Mouse (Mus musculus) embryonic facial prominence, embryonic 15.5 days (tissue): ENCODE data around the gene Bcl7b. TPM values are rescaled to one million over a fixed set of nuclear protein-coding genes. Genes with fewer than 3 reads are reported as not detected.

Source experiments
- ATAC-seq: fragments of 200-750 bp; cut with Nextera tagmentation; 2 replicates; pipeline ENCODE4 v1.8.0; 2017; ENCODE audit warnings: low read depth, moderate TSS enrichment; ENCODE audit not compliant: insufficient number of reproducible peaks, low FRiP score, low TSS enrichment
- H3K27ac ChIP-seq: fragments of 300-500 bp; sonication (generic); replicated peaks from 2 replicates; pipeline ENCODE4 v1.5.1; 2015; ENCODE audit warnings: mild to moderate bottlenecking, inconsistent platforms
- H3K27me3 ChIP-seq: fragments of 300-500 bp; sonication (generic); 2 replicates; pipeline ENCODE4 v1.6.1; 2015; ENCODE audit warnings: inconsistent platforms
- H3K36me3 ChIP-seq: fragments of 300-500 bp; sonication (generic); 2 replicates; pipeline ENCODE4 v1.6.1; 2015; ENCODE audit warnings: mild to moderate bottlenecking, inconsistent platforms
- H3K4me1 ChIP-seq: fragments of 300-500 bp; sonication (generic); 2 replicates; pipeline ENCODE4 v1.6.1; 2015; ENCODE audit warnings: inconsistent platforms
- H3K4me2 ChIP-seq: fragments of 300-500 bp; sonication (generic); replicated peaks from 2 replicates; pipeline ENCODE4 v1.6.1; 2015; ENCODE audit warnings: mild to moderate bottlenecking, inconsistent platforms
- H3K4me3 ChIP-seq: fragments of 300-500 bp; sonication (generic); replicated peaks from 2 replicates; pipeline ENCODE4 v1.5.1; 2015; ENCODE audit warnings: mild to moderate bottlenecking, inconsistent platforms
- H3K9ac ChIP-seq: fragments of 300-500 bp; sonication (generic); 2 replicates; pipeline ENCODE4 v1.6.1; 2015; ENCODE audit warnings: inconsistent platforms
- H3K9me3 ChIP-seq: fragments of 300-500 bp; sonication (generic); replicated peaks from 2 replicates; pipeline ENCODE4 v1.6.1; 2016; ENCODE audit warnings: inconsistent platforms
- WGBS: fragments of 180-500 bp; shearing (Covaris S2); methylation state at CpG from one replicate; pipeline ENCODE4 v1.1.7; 2015; 5-methylcytosine and 5-hydroxymethylcytosine counted together
- polyA plus RNA-seq: library from polyadenylated mRNA; unstranded; fragments of >200 nt; fragmentation: Nextera tagmentation; extraction: Ambion mirVana; gene quantifications from 2 replicates; pipeline ENCODE4 v1.2.1, GENCODE M21; 2015

Gene Bcl7b
- polyA plus RNA-seq, 1 experiment from 2014 or later: 48.9 TPM

DNA sequence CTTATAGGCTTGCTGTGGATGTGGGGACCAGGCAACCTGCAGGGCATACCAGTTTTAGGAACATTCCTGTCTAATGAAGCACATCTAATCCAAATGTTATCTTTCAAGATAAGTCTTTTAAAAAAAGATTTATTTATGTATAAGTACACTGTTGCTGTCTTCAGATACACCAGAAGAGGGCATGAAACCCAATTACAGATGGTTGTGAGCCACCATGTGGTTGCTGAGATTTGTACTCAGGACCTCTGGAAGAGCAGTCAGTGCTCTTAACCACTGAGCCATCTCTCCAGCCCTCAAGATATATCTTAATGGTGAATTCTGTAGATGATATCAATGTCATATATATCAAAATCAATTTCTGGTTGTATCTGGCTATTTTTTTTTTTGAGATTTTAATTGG is 22.1 kb upstream of the Bcl7b start:
- no peak overlapping the region for H3K27ac ChIP-seq
- no peaks in the 10 kb centered on the region for H3K36me3 ChIP-seq
- H3K4me3 ChIP-seq: no peak overlapping the region
- no peak for ATAC-seq
- no peaks in the 10 kb centered on the region for H3K27me3 ChIP-seq
- no peak overlapping the region for H3K9ac ChIP-seq
- no peaks in the 10 kb centered on the region for H3K9me3 ChIP-seq
- peaks cover 14% of the 10 kb centered on the region for H3K4me1 ChIP-seq
- no peak overlapping the region for H3K4me2 ChIP-seq

DNA sequence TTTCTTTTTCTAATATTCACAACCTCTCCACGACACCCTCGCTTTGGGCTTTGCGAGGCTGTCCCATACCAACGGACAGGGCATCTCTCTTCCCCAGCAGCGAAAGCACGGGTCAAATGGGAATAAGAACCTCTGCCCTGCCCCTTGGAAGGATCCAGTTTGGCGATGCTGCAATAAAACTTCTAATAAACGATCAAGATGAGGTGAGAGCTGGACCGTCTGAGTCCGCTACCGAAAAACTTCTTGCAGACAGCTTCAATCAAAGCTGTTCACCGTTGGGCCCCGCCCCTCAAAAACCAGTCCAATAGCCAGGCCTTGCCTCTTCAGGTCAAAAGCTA is 19.4 kb upstream of the Bcl7b start:
- peak overlapping the region; percentile 99 for H3K4me3 ChIP-seq
- H3K4me2 ChIP-seq: peak overlapping the region; percentile 59
- no peak for ATAC-seq
- peaks cover 14% of the 10 kb centered on the region for H3K4me1 ChIP-seq
- no peaks in the 10 kb centered on the region for H3K9me3 ChIP-seq
- H3K36me3 ChIP-seq: peaks cover 9% of the 10 kb centered on the region; the same call in 1 of the 2 replicates
- WGBS: under 1% methylated on average over 13 of the region's 13 CpGs
- H3K9ac ChIP-seq: peak overlapping the region; percentile 52; the same call in 1 of the 2 replicates
- H3K27ac ChIP-seq: peak overlapping the region; percentile 97
- H3K27me3 ChIP-seq: no peaks in the 10 kb centered on the region

DNA sequence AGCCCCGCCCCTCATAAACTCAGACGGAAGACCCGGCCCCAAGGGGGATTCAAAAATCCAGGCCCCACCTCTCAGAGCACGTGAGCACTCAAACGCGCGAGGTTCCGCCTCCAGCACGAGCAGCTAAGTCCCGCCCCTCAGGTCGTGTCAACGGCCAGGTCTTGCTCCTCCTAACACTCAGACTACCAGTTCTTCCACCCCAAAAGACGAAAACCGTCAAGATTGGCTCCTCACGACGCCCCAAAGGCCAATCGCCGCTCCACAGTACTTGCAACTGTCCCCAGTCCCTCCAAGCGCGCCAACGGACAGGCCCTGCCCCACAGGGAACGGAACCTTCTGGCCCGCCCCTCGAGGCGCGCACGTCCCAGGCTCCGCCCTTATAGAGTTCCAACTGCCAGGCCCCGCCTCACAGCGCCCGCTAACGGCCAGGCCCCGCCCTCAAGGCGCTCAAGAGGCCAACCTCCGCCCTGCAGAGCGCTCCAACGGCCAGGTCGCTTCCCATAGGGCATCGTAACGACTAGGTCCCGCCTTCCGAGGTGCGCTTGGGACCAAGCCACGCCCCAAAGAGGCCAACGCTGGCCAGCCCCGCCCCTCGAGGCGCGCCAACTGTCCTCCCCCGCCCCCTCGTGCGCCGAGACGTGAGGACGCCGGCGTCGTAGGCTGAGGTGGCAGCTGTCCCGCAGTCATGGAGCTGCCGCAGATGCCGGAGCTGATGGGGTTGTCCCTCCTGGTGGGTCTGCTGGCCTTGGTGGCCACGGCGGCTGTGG is 18.8 kb upstream of the Bcl7b start, which contains the start of gene Tbl2:
Tbl2 (plus strand) TSS at position 605 of the 767 bp plus-strand sequence.
- ATAC-seq: peak; percentile 99
- H3K9me3 ChIP-seq: no peaks in the 10 kb centered on the region
- H3K27me3 ChIP-seq: no peaks in the 10 kb centered on the region
- peak within 1 kb of the TSS; percentile 99 for H3K4me3 ChIP-seq
- WGBS: under 1% methylated on average over 62 of the region's 63 CpGs
- peaks cover 14% of the 10 kb centered on the region for H3K36me3 ChIP-seq
- peak within 1 kb of the TSS; percentile 97 for H3K27ac ChIP-seq
- H3K4me2 ChIP-seq: peak within 1 kb of the TSS; percentile 59
- H3K4me1 ChIP-seq: peaks cover 14% of the 10 kb centered on the region
- peak within 1 kb of the TSS; percentile 85 for H3K9ac ChIP-seq

DNA sequence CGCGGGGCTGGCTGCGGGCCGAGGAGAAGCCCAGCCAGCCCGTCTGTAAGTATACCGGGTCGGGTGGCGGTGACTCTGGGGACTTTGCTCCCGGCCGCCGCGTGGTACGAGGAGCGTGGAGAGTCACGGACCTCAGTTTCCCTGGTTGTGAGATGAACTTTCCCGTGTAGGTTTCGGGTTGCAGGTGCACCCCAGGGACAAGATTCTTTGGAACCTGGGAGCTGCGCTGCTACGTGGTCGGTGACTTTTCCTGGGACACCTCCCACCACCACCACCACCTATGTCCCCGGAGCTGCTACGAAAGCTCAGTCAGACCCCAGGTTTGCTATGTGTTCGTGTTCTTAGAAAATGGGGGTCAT is 18.3 kb upstream of the Bcl7b start:
- peak overlapping the region; percentile 59 for H3K4me2 ChIP-seq
- WGBS: under 1% methylated on average over 23 of the region's 23 CpGs
- H3K9ac ChIP-seq: peak overlapping the region; percentile 85
- no peaks in the 10 kb centered on the region for H3K27me3 ChIP-seq
- peaks cover 18% of the 10 kb centered on the region for H3K36me3 ChIP-seq
- H3K4me3 ChIP-seq: peak overlapping the region; percentile 99
- H3K9me3 ChIP-seq: no peaks in the 10 kb centered on the region
- ATAC-seq: no peak; the same call in 1 of the 2 replicates
- H3K27ac ChIP-seq: peak overlapping the region; percentile 97
- peaks cover 14% of the 10 kb centered on the region for H3K4me1 ChIP-seq

DNA sequence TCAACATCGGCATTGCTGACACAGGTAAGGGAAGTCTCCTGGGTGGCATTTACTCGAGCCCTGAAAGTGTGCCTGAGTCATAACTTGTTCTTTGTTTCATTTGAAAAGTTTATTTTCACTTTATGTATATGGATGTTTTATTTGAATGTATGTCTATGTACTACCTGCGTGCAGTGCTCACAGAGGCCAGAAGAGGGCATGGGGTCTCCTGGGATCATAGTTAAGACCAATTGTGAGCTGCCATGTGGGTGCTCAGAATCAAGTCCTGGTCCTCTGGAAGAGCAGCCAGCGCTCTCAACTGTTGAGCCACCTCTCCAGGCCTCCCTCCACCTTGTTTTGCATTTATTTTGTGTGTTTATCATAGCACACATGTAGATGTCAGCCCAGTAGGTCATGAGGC is 11.6 kb upstream of the Bcl7b start:
- H3K36me3 ChIP-seq: peaks cover 80% of the 10 kb centered on the region
- WGBS: 96% methylated on average over 4 of the region's 4 CpGs
- H3K4me1 ChIP-seq: no peaks in the 10 kb centered on the region

DNA sequence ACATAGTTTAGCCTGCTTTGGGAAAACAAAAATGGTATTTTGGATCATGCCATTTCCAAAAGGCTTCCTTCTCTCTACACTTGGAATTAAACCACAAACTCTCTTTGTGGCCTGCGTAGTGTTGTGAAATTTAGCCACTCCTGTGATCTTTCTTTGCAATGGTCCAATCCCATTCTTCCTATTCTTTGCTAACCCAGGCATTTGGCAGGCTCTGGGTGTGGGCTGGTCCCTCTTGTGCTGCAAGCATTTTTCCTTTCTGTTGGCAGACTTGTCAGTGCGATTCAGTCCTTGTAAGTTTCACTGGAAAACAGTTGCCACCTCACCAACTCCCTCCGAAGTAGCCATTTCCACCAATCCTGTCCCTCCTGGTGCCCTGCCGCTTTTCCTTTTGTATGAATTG is 6.9 kb upstream of the Bcl7b start:
- Histone ChIP-seq H3K27me3 (no peaks in the 10 kb centered on the region), H3K4me3 (no peak overlapping the region), H3K9ac (no peak overlapping the region), H3K4me2 (no peak overlapping the region), H3K4me1 (no peaks in the 10 kb centered on the region), H3K27ac (no peak overlapping the region), H3K9me3 (no peaks in the 10 kb centered on the region), H3K36me3 (peaks cover 67% of the 10 kb centered on the region)
- 93% methylated on average over 4 of the region's 4 CpGs for WGBS
- no peak for ATAC-seq

More for the DNA sequence above, 11.6 kb upstream of the Bcl7b start:
- Histone ChIP-seq H3K27me3 (no peaks in the 10 kb centered on the region), H3K9me3 (no peaks in the 10 kb centered on the region), H3K27ac (no peak overlapping the region), H3K4me2 (no peak overlapping the region), H3K4me3 (no peak overlapping the region), H3K9ac (no peak overlapping the region)
- ATAC-seq: no peak

DNA sequence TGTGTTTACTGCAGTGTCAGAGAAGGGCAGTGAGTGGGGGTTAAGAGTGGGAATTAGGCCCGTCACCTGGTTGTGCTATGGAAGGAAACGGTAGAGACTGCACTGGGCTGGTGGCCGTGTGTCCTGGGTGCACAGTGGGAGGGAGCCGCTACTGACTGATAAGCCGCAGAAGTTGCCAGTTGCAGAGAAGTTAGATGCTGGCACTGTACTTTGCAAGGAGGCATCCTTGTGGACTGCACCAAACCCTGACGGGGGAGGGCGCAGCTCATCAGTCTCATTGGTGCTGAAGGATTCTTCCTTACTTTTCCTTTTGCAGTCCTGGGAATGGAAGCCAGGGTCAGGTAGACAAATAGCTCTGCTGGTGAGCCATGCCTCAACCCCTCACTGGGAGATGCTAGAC is 6.4 kb upstream of the Bcl7b start:
- Histone ChIP-seq H3K9me3 (no peaks in the 10 kb centered on the region), H3K36me3 (peaks cover 62% of the 10 kb centered on the region), H3K27ac (no peak overlapping the region), H3K4me1 (no peaks in the 10 kb centered on the region), H3K9ac (no peak overlapping the region), H3K27me3 (no peaks in the 10 kb centered on the region), H3K4me2 (no peak overlapping the region), H3K4me3 (no peak overlapping the region)
- ATAC-seq: no peak
- WGBS: 92% methylated on average over 7 of the region's 7 CpGs

DNA sequence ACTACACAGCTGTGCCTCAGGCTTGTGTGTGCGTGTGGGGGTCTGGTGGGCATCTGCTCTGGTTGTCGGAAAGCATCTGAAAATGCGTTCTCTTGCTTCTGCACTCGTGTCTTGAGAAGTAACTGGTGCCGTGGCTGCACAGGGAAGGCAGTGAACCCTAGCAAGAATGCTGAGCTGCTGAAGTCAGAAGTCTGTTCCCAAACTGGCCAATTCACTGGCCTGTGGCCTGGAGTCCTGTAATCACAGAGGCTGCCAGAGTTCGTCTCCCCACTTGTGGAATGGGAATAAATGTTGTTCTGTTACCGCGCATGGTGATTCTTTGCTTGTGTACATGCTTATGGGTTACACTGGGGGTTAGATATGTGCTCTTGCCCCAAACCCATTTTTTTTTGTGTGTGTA is 5.7 kb upstream of the Bcl7b start:
- no peak for ATAC-seq
- Histone ChIP-seq H3K9ac (no peak overlapping the region), H3K4me2 (no peak overlapping the region), H3K27me3 (no peaks in the 10 kb centered on the region), H3K9me3 (no peaks in the 10 kb centered on the region), H3K4me1 (no peaks in the 10 kb centered on the region), H3K27ac (no peak overlapping the region), H3K36me3 (peaks cover 55% of the 10 kb centered on the region), H3K4me3 (no peak overlapping the region)
- 91% methylated on average over 8 of the region's 8 CpGs for whole genome bisulfite sequencing

DNA sequence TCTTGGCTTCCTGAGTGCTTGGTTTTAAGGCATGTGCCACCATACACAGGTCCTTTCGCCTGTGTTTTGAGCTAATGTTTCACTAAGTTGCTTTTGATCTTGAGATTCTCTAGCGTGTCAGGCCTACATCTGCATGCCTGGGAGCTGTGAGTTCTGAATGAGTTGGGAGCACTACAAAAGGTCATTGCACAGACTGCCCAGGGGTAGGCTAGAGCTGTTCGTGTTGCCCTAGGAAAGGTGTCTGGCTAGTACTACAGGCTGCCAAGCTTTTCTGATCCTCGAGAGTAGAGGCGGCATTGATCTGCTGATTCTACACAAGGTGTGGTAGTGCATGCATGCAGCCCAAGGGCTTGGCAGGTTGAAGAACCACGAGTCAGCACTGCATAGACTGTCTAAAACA is 5.3 kb upstream of the Bcl7b start:
- Histone ChIP-seq H3K4me3 (no peak overlapping the region), H3K4me2 (no peak overlapping the region), H3K9me3 (no peaks in the 10 kb centered on the region), H3K4me1 (peaks cover 1% of the 10 kb centered on the region; the same call in 1 of the 2 replicates), H3K9ac (no peak overlapping the region), H3K27ac (no peak overlapping the region), H3K27me3 (no peaks in the 10 kb centered on the region), H3K36me3 (peaks cover 53% of the 10 kb centered on the region)
- 85% methylated on average over 6 of the region's 6 CpGs for WGBS
- ATAC-seq: no peak

DNA sequence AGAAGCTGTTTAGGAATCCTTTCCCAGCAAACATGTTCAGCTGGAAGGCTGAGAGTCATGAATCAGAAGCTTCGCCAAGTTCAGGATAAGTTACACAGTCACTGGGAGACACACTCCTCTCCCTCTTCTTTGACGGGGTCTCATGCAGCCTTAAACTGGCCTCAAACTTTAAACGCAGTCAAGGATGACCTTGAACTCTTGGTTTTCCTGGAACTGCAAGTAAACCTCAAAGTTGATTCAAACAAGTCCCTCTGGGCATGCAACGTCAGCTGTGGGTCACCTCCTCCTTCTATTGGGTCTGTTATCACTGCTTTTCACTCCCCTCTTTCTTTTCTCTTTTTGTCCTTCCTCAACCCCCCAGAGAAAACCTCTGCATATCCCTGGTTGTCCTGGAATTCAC is 1.2 kb upstream of the Bcl7b start:
- peaks cover 23% of the 10 kb centered on the region for H3K36me3 ChIP-seq
- H3K4me3 ChIP-seq: no peak overlapping the region
- H3K27me3 ChIP-seq: no peaks in the 10 kb centered on the region
- H3K4me2 ChIP-seq: no peak overlapping the region
- 86% methylated on average over 4 of the region's 4 CpGs for WGBS
- no peak overlapping the region for H3K9ac ChIP-seq
- no peak for ATAC-seq
- no peaks in the 10 kb centered on the region for H3K9me3 ChIP-seq
- H3K27ac ChIP-seq: no peak overlapping the region
- peaks cover 17% of the 10 kb centered on the region for H3K4me1 ChIP-seq

DNA sequence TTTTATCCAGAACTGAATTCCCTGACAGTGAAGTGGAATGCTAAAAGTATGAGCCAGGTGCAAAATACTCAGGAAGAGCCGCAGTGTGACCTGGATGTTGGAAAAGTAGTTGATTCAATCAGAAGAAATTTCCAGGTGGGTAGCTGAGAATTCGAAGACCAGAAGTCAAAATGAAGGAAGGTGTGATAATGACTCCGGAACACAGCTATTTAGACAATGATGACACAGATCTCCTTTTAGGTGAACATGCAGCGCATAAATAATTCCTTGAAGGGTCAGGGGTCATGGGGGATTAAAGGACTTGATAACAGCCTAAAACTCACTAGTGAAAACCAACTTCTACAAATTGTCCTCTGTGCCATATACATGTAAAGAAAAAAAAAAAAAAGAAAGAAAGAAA is 614 bp upstream of the Bcl7b start:
- ATAC-seq: no peak
- peak overlapping the region; percentile 64 for H3K4me2 ChIP-seq
- peaks cover 17% of the 10 kb centered on the region for H3K4me1 ChIP-seq
- WGBS: 96% methylated on average over 4 of the region's 4 CpGs
- no peaks in the 10 kb centered on the region for H3K27me3 ChIP-seq
- no peak overlapping the region for H3K4me3 ChIP-seq
- H3K9ac ChIP-seq: no peak overlapping the region
- H3K9me3 ChIP-seq: no peaks in the 10 kb centered on the region
- peaks cover 23% of the 10 kb centered on the region for H3K36me3 ChIP-seq
- peak overlapping the region; percentile 98; the same call in 1 of the 2 replicates for H3K27ac ChIP-seq

DNA sequence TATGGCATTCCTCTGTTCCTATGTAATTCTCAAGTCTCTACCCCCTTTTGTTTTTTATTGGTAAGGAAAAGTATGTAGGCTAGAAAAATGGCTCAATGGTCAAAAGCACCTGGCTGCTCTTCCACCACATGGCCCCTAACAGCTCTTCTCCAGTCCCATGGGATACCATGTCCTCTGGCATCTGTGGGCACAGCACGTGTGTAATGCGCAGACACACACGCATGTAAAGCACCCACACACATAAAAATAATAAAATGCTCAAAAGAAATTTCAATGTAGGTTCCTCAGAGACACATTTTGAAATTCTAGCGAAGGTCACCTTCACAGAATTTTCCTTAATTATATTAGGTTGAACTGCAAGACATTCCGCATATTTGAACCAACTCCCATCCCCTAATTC is 1.4 kb downstream of the Bcl7b start:
- no peak for ATAC-seq
- Histone ChIP-seq H3K4me3 (peak overlapping the region; percentile 65), H3K27ac (peak overlapping the region; percentile 98; the same call in 1 of the 2 replicates), H3K4me2 (peak overlapping the region; percentile 75), H3K4me1 (peaks cover 17% of the 10 kb centered on the region), H3K27me3 (no peaks in the 10 kb centered on the region), H3K36me3 (peaks cover 21% of the 10 kb centered on the region), H3K9me3 (no peaks in the 10 kb centered on the region), H3K9ac (peak overlapping the region; percentile 51)
- WGBS: 87% methylated on average over 5 of the region's 5 CpGs
